9 mouse cellular contexts compared by ENCODE assay signal in genomic region chr9:120502013-120502412, GRCm38 (mm10). TPM values are rescaled to one million over a fixed set of nuclear protein-coding genes. Genes with fewer than 3 reads are reported as not detected.
DNase-seq lines count a peak whose midpoint lies in the region; ATAC-seq lines count a peak whose summit lies in the region.
"Had no signal": no experiment of that assay in that cellular context is flagged by ENCODE, and none has a peak within 500 bp of the region (broad histone marks: within the 10 kb centered on the region; RNA-seq: fewer than 3 reads in every experiment).

No protein-coding gene starts in this region.

- H3K9ac ChIP-seq in intestine, embryonic 16.5 days (ENCODE audit: low read depth, low read length), result no peak overlapping the region
- H3K9ac ChIP-seq in midbrain, embryonic 13.5 days (replicated peaks), result no peak overlapping the region
- H3K9ac ChIP-seq: embryonic facial prominence, embryonic 12.5 days had no signal

- no peak overlapping the region for H3K4me2 ChIP-seq in intestine, embryonic 16.5 days (ENCODE audit: low read depth, low read length)
- no peak overlapping the region for H3K4me2 ChIP-seq in midbrain, embryonic 13.5 days (replicated peaks)
- H3K4me2 ChIP-seq: embryonic facial prominence, embryonic 12.5 days had no signal

- H3K36me3 ChIP-seq in intestine, embryonic 16.5 days (ENCODE audit: control insufficient read depth, insufficient read depth, low read length), result no peaks in the 10 kb centered on the region
- 0 out of 2 replicates have a peak, but pooled peaks cover 3% of the 10 kb centered on the region for H3K36me3 ChIP-seq in midbrain, embryonic 13.5 days
- H3K36me3 ChIP-seq: embryonic facial prominence, embryonic 12.5 days had no signal

- H3K4me3 ChIP-seq in intestine, embryonic 16.5 days (ENCODE audit: low read length), result no peak overlapping the region
- H3K4me3 ChIP-seq in midbrain, embryonic 13.5 days (replicated peaks), result no peak overlapping the region
- H3K4me3 ChIP-seq: embryonic facial prominence, embryonic 12.5 days had no signal

- intact Hi-C loops in left cerebral cortex, postnatal 4 days (cut with DNase I), result loop anchor here (5.0 kb wide), 1 partner anchor 65 kb away; no protein-coding TSS in a partner anchor

- H3K9me3 ChIP-seq in intestine, embryonic 16.5 days (ENCODE audit: control insufficient read depth, low read length), result peaks cover 4% of the 10 kb centered on the region; the same call in 1 of the 2 replicates
- 0 out of 2 replicates have a peak, but pooled peaks cover 5% of the 10 kb centered on the region for H3K9me3 ChIP-seq in midbrain, embryonic 13.5 days

- peak; percentile 22 for DNase-seq in ovary, postnatal 10 days (ENCODE audit: low spot score)
- no peak for DNase-seq in ovary, adult 18-20 months (ENCODE audit: low spot score)
- DNase-seq in cerebellum, adult 9-10 months, result peak; percentile 82
- peak; percentile 75 to 79 for DNase-seq in frontal cortex, postnatal 25 days (ENCODE audit: low spot score in 2 of 2)
- DNase-seq in left cerebral cortex, postnatal 4 days, result peak; percentile 79
- DNase-seq in spleen, postnatal 14 days (ENCODE audit: low spot score in 2 of 2), result peak; percentile 44 to 68

- H3K27ac ChIP-seq in intestine, embryonic 16.5 days (ENCODE audit: low read length), result no peak overlapping the region
- H3K27ac ChIP-seq in midbrain, embryonic 13.5 days, result no peak overlapping the region
- H3K27ac ChIP-seq: embryonic facial prominence, embryonic 12.5 days had no signal

- no peaks in the 10 kb centered on the region for H3K27me3 ChIP-seq in intestine, embryonic 16.5 days (replicated peaks; ENCODE audit: control insufficient read depth, insufficient read depth, low read length)
- H3K27me3 ChIP-seq in midbrain, embryonic 13.5 days, result no peaks in the 10 kb centered on the region
- H3K27me3 ChIP-seq: embryonic facial prominence, embryonic 12.5 days had no signal

- ATAC-seq in intestine, embryonic 16.5 days, result peak; percentile 38; the same call in 1 of the 2 replicates
- ATAC-seq in midbrain, embryonic 13.5 days, result peak; percentile 58

- WGBS in intestine, embryonic 16.5 days, result 7% methylated on average over 8 of the region's 8 CpGs
- WGBS in midbrain, embryonic 13.5 days, result 6% methylated on average over 8 of the region's 8 CpGs

- no peaks in the 10 kb centered on the region for H3K4me1 ChIP-seq in intestine, embryonic 16.5 days (ENCODE audit: control insufficient read depth, insufficient read depth, low read length)
- H3K4me1 ChIP-seq in midbrain, embryonic 13.5 days (replicated peaks), result peaks cover under 1% of the 10 kb centered on the region; the same call in 1 of the 2 replicates
- H3K4me1 ChIP-seq: embryonic facial prominence, embryonic 12.5 days had no signal

RNA-seq across cellular contexts. Expression of gene Eif1b, which starts 10.0 kb away (rescaled TPM):
- polyA plus RNA-seq in intestine, embryonic 16.5 days (2015; fragmentation: Nextera tagmentation; extraction: Ambion mirVana), result 129 and 141 TPM in 2 replicates
- 100 to 1,000 TPM; 229 to 238 TPM for total RNA-seq in left cerebral cortex, postnatal 4 days (2021)
- polyA plus RNA-seq in midbrain, embryonic 13.5 days (2015; fragmentation: Nextera tagmentation; extraction: Ambion mirVana), result 328 and 344 TPM in 2 replicates

RNA-seq across cellular contexts. Expression of gene Entpd3, which starts 37.6 kb away (rescaled TPM):
- 1.7 and 1.9 TPM in 2 replicates for polyA plus RNA-seq in intestine, embryonic 16.5 days (2015; fragmentation: Nextera tagmentation; extraction: Ambion mirVana)
- total RNA-seq in left cerebral cortex, postnatal 4 days (2021), result 1 to 10 TPM; 5.4 to 5.6 TPM
- polyA plus RNA-seq in midbrain, embryonic 13.5 days (2015; fragmentation: Nextera tagmentation; extraction: Ambion mirVana), result 1.1 and 1.2 TPM in 2 replicates
